Comparison of ENCODE assay signal across 14 mouse cellular contexts in genomic region chr7:103873064-103873463, GRCm38 (mm10). TPM values are rescaled to one million over a fixed set of nuclear protein-coding genes. Genes with fewer than 3 reads are reported as not detected.
A peak's percentile ranks its signal among the peaks of the same experiment; 100 is the strongest.
DNase-seq lines count a peak whose midpoint lies in the region; ATAC-seq and TF ChIP-seq lines count a peak whose summit lies in the region.
"Had no signal": no experiment of that assay in that cellular context is flagged by ENCODE, and none has a peak within 500 bp of the region (broad histone marks: within the 10 kb centered on the region; RNA-seq: fewer than 3 reads in every experiment).

No protein-coding gene starts in this region.

- H3K4me1 ChIP-seq in embryonic facial prominence, embryonic 11.5 days (ENCODE audit: control insufficient read depth, insufficient read depth, low read length), result no peaks in the 10 kb centered on the region
- H3K4me1 ChIP-seq in embryonic facial prominence, embryonic 10.5 days, result no peaks in the 10 kb centered on the region
- no peaks in the 10 kb centered on the region for H3K4me1 ChIP-seq in limb, embryonic 14.5 days (ENCODE audit: control insufficient read depth, insufficient read depth, low read length)
- H3K4me1 ChIP-seq in limb, embryonic 10.5 days, result no peaks in the 10 kb centered on the region
- peaks cover 60% of the 10 kb centered on the region for H3K4me1 ChIP-seq in liver, embryonic 15.5 days (replicated peaks)

- no peaks in the 10 kb centered on the region for H3K9me3 ChIP-seq in embryonic facial prominence, embryonic 11.5 days (replicated peaks; ENCODE audit: control insufficient read depth, low read length)
- no peaks in the 10 kb centered on the region for H3K9me3 ChIP-seq in embryonic facial prominence, embryonic 10.5 days
- H3K9me3 ChIP-seq in limb, embryonic 14.5 days (ENCODE audit: control insufficient read depth, low read length), result no peaks in the 10 kb centered on the region
- H3K9me3 ChIP-seq in limb, embryonic 10.5 days (replicated peaks), result no peaks in the 10 kb centered on the region
- H3K9me3 ChIP-seq in liver, embryonic 15.5 days (replicated peaks), result no peaks in the 10 kb centered on the region

- no peak overlapping the region for H3K27ac ChIP-seq in embryonic facial prominence, embryonic 11.5 days (replicated peaks; ENCODE audit: low read depth, low read length)
- H3K27ac ChIP-seq in embryonic facial prominence, embryonic 10.5 days (replicated peaks), result no peak overlapping the region
- H3K27ac ChIP-seq in limb, embryonic 14.5 days (replicated peaks; ENCODE audit: low read depth, low read length), result no peak overlapping the region
- no peak overlapping the region for H3K27ac ChIP-seq in limb, embryonic 10.5 days
- H3K27ac ChIP-seq in liver, embryonic 15.5 days (replicated peaks), result peak overlapping the region; percentile 92

- WGBS in embryonic facial prominence, embryonic 11.5 days, result 8% methylated on average over 1 of the region's 1 CpGs
- 10% methylated on average over 1 of the region's 1 CpGs for WGBS in embryonic facial prominence, embryonic 10.5 days
- 2% methylated on average over 1 of the region's 1 CpGs for WGBS in limb, embryonic 14.5 days
- WGBS in limb, embryonic 10.5 days, result 19% methylated on average over 1 of the region's 1 CpGs
- WGBS in liver, embryonic 15.5 days (ENCODE audit: insufficient replicate concordance), result 0% methylated on average over 1 of the region's 1 CpGs

- no peaks in the 10 kb centered on the region for H3K27me3 ChIP-seq in embryonic facial prominence, embryonic 11.5 days (ENCODE audit: control insufficient read depth, insufficient read depth, low read length)
- H3K27me3 ChIP-seq in embryonic facial prominence, embryonic 10.5 days (replicated peaks; ENCODE audit: low read depth, poor library complexity, severe bottlenecking), result no peaks in the 10 kb centered on the region
- H3K27me3 ChIP-seq in limb, embryonic 14.5 days (ENCODE audit: control insufficient read depth, insufficient read depth, low read length), result no peaks in the 10 kb centered on the region
- no peaks in the 10 kb centered on the region for H3K27me3 ChIP-seq in limb, embryonic 10.5 days (ENCODE audit: low read depth, poor library complexity, severe bottlenecking)
- no peaks in the 10 kb centered on the region for H3K27me3 ChIP-seq in liver, embryonic 15.5 days

- H3K4me3 ChIP-seq in embryonic facial prominence, embryonic 11.5 days (ENCODE audit: low read depth, low read length), result no peak overlapping the region
- H3K4me3 ChIP-seq in embryonic facial prominence, embryonic 10.5 days, result no peak overlapping the region
- no peak overlapping the region for H3K4me3 ChIP-seq in limb, embryonic 14.5 days (replicated peaks; ENCODE audit: low read length)
- H3K4me3 ChIP-seq in limb, embryonic 10.5 days, result no peak overlapping the region
- H3K4me3 ChIP-seq in liver, embryonic 15.5 days (replicated peaks), result no peak overlapping the region

- no peak for ATAC-seq in embryonic facial prominence, embryonic 11.5 days (replicated peaks; ENCODE audit: insufficient number of reproducible peaks, low FRiP score, low TSS enrichment, low read depth)
- no peak for ATAC-seq in limb, embryonic 14.5 days (ENCODE audit: low FRiP score, low read depth)
- ATAC-seq in liver, embryonic 15.5 days (ENCODE audit: insufficient read depth), result no peak

- no peak overlapping the region for H3K9ac ChIP-seq in embryonic facial prominence, embryonic 11.5 days (replicated peaks; ENCODE audit: low read length)
- H3K9ac ChIP-seq in limb, embryonic 14.5 days (ENCODE audit: low read depth, low read length, severe bottlenecking), result no peak overlapping the region
- peak overlapping the region; percentile 48 for H3K9ac ChIP-seq in liver, embryonic 15.5 days

- DNase-seq in embryonic facial prominence, embryonic 11.5 days (ENCODE audit: low spot score), result peak; percentile 43
- DNase-seq in embryonic facial prominence, embryonic 10.5 days (ENCODE audit: low spot score), result no peak
- peak; percentile 19 for DNase-seq in limb, embryonic 14.5 days (ENCODE audit: low spot score)
- DNase-seq in limb, embryonic 10.5 days (ENCODE audit: low spot score), result no peak
- peak; percentile 71 for DNase-seq in c-Kit-positive CD71-positive TER-119-negative erythroid progenitor cells, embryonic 14.5 days (ENCODE audit: low read depth)
- no peak for DNase-seq in urinary bladder, adult 18-20 months (ENCODE audit: low spot score in 2 of 2)
- DNase-seq in frontal cortex, postnatal 36 days (ENCODE audit: low spot score in 2 of 2), result no peak
- DNase-seq: adrenal gland, adult 2 months; heart, postnatal 36 days; right cerebral cortex, postnatal 25 days had no signal

- no peak overlapping the region for H3K4me2 ChIP-seq in embryonic facial prominence, embryonic 11.5 days (ENCODE audit: low read depth, low read length)
- H3K4me2 ChIP-seq in limb, embryonic 14.5 days (replicated peaks; ENCODE audit: low read depth, low read length, severe bottlenecking), result no peak overlapping the region
- H3K4me2 ChIP-seq in liver, embryonic 15.5 days, result peak overlapping the region; percentile 48

- TF ChIP-seq POLR2A in limb, embryonic 14.5 days (IDR thresholded peaks at IDR 0.05; ENCODE audit: borderline replicate concordance, extremely low read depth, insufficient read depth, insufficient read length), result no peak

- no peaks in the 10 kb centered on the region for H3K36me3 ChIP-seq in embryonic facial prominence, embryonic 11.5 days (replicated peaks; ENCODE audit: control insufficient read depth, insufficient read depth, low read depth, low read length)
- no peaks in the 10 kb centered on the region for H3K36me3 ChIP-seq in embryonic facial prominence, embryonic 10.5 days (replicated peaks)
- no peaks in the 10 kb centered on the region for H3K36me3 ChIP-seq in limb, embryonic 14.5 days (ENCODE audit: control insufficient read depth, insufficient read depth, low read length)
- no peaks in the 10 kb centered on the region for H3K36me3 ChIP-seq in limb, embryonic 10.5 days
- H3K36me3 ChIP-seq in liver, embryonic 15.5 days (replicated peaks), result no peaks in the 10 kb centered on the region

RNA-seq across cellular contexts. Expression of gene Olfr66, which starts 13.0 kb away (rescaled TPM):
- not detected in 2 replicates for polyA plus RNA-seq in embryonic facial prominence, embryonic 11.5 days (2014; fragmentation: Nextera tagmentation; extraction: Ambion mirVana)
- not detected in 2 replicates for polyA plus RNA-seq in embryonic facial prominence, embryonic 10.5 days (2016; fragmentation: Nextera tagmentation; extraction: Ambion mirVana)
- polyA plus RNA-seq in limb, embryonic 14.5 days (2012; rRNA removed), result not detected in 2 replicates
- not detected in 2 replicates for polyA plus RNA-seq in limb, embryonic 14.5 days (2014; fragmentation: Nextera tagmentation; extraction: Ambion mirVana)
- polyA plus RNA-seq in limb, embryonic 10.5 days (2016; fragmentation: Nextera tagmentation; extraction: Ambion mirVana), result not detected in 2 replicates
- polyA plus RNA-seq in liver, embryonic 15.5 days (2015; fragmentation: Nextera tagmentation; extraction: Ambion mirVana), result 0.13 TPM in 1 of 2 replicates, not detected in the other
- polyA plus RNA-seq: adrenal gland, adult 2 months; frontal cortex, adult 2 months; lung, embryonic 16.5 days; testis, adult 2 months had no signal

RNA-seq across cellular contexts. Expression of gene Hbb-y, which starts 20.0 kb away (rescaled TPM):
- polyA plus RNA-seq in embryonic facial prominence, embryonic 11.5 days (2014; fragmentation: Nextera tagmentation; extraction: Ambion mirVana), result 9,508 and 10,275 TPM in 2 replicates
- 6,247 and 7,270 TPM in 2 replicates for polyA plus RNA-seq in embryonic facial prominence, embryonic 10.5 days (2016; fragmentation: Nextera tagmentation; extraction: Ambion mirVana)
- 702 and 799 TPM in 2 replicates for polyA plus RNA-seq in limb, embryonic 14.5 days (2012; rRNA removed)
- polyA plus RNA-seq in limb, embryonic 14.5 days (2014; fragmentation: Nextera tagmentation; extraction: Ambion mirVana), result 1,395 and 1,439 TPM in 2 replicates
- 6,719 and 7,575 TPM in 2 replicates for polyA plus RNA-seq in limb, embryonic 10.5 days (2016; fragmentation: Nextera tagmentation; extraction: Ambion mirVana)
- 304 and 542 TPM in 2 replicates for polyA plus RNA-seq in liver, embryonic 15.5 days (2015; fragmentation: Nextera tagmentation; extraction: Ambion mirVana)
- polyA plus RNA-seq: adrenal gland, adult 2 months had no signal

RNA-seq across cellular contexts. Expression of gene Olfr64, which starts 21.2 kb away (rescaled TPM):
- polyA plus RNA-seq in embryonic facial prominence, embryonic 11.5 days (2014; fragmentation: Nextera tagmentation; extraction: Ambion mirVana), result not detected in 2 replicates
- polyA plus RNA-seq in embryonic facial prominence, embryonic 10.5 days (2016; fragmentation: Nextera tagmentation; extraction: Ambion mirVana), result not detected in 2 replicates
- not detected in 2 replicates for polyA plus RNA-seq in limb, embryonic 14.5 days (2012; rRNA removed)
- polyA plus RNA-seq in limb, embryonic 14.5 days (2014; fragmentation: Nextera tagmentation; extraction: Ambion mirVana), result not detected in 2 replicates
- polyA plus RNA-seq in limb, embryonic 10.5 days (2016; fragmentation: Nextera tagmentation; extraction: Ambion mirVana), result not detected in 2 replicates
- not detected in 2 replicates for polyA plus RNA-seq in liver, embryonic 15.5 days (2015; fragmentation: Nextera tagmentation; extraction: Ambion mirVana)
- polyA plus RNA-seq: adrenal gland, adult 2 months; frontal cortex, adult 2 months; lung, embryonic 16.5 days; testis, adult 2 months had no signal

RNA-seq across cellular contexts. Expression of gene Hbb-bh1, which starts 30.1 kb away (rescaled TPM):
- polyA plus RNA-seq in embryonic facial prominence, embryonic 11.5 days (2014; fragmentation: Nextera tagmentation; extraction: Ambion mirVana), result 2,335 TPM in 2 replicates
- polyA plus RNA-seq in embryonic facial prominence, embryonic 10.5 days (2016; fragmentation: Nextera tagmentation; extraction: Ambion mirVana), result 2,995 and 3,161 TPM in 2 replicates
- polyA plus RNA-seq in limb, embryonic 14.5 days (2012; rRNA removed), result 12.0 and 13.3 TPM in 2 replicates
- 8.0 and 8.4 TPM in 2 replicates for polyA plus RNA-seq in limb, embryonic 14.5 days (2014; fragmentation: Nextera tagmentation; extraction: Ambion mirVana)
- polyA plus RNA-seq in limb, embryonic 10.5 days (2016; fragmentation: Nextera tagmentation; extraction: Ambion mirVana), result 2,391 and 3,747 TPM in 2 replicates
- polyA plus RNA-seq in liver, embryonic 15.5 days (2015; fragmentation: Nextera tagmentation; extraction: Ambion mirVana), result 44.8 and 64.6 TPM in 2 replicates
- polyA plus RNA-seq: adrenal gland, adult 2 months; testis, adult 2 months had no signal

RNA-seq across cellular contexts. Expression of gene Olfr65, which starts 30.2 kb away (rescaled TPM):
- polyA plus RNA-seq in embryonic facial prominence, embryonic 11.5 days (2014; fragmentation: Nextera tagmentation; extraction: Ambion mirVana), result not detected in 2 replicates
- not detected in 2 replicates for polyA plus RNA-seq in embryonic facial prominence, embryonic 10.5 days (2016; fragmentation: Nextera tagmentation; extraction: Ambion mirVana)
- polyA plus RNA-seq in limb, embryonic 14.5 days (2012; rRNA removed), result not detected in 2 replicates
- polyA plus RNA-seq in limb, embryonic 14.5 days (2014; fragmentation: Nextera tagmentation; extraction: Ambion mirVana), result not detected in 2 replicates
- not detected in 2 replicates for polyA plus RNA-seq in limb, embryonic 10.5 days (2016; fragmentation: Nextera tagmentation; extraction: Ambion mirVana)
- not detected in 2 replicates for polyA plus RNA-seq in liver, embryonic 15.5 days (2015; fragmentation: Nextera tagmentation; extraction: Ambion mirVana)
- polyA plus RNA-seq: adrenal gland, adult 2 months; frontal cortex, adult 2 months; lung, embryonic 16.5 days; testis, adult 2 months had no signal

Comparison
In these comparisons a context has a peak if more than half of its experiments do, and no peak if none do; other contexts are left out.
1. DNase-seq: peak in embryonic facial prominence, embryonic 11.5 days (single experiment), limb, embryonic 14.5 days (single experiment) and c-Kit-positive CD71-positive TER-119-negative erythroid progenitor cells, embryonic 14.5 days (single experiment); none in embryonic facial prominence, embryonic 10.5 days (single experiment), limb, embryonic 10.5 days (single experiment), urinary bladder, adult 18-20 months (0 of 2) and frontal cortex, postnatal 36 days (0 of 2).